Mouse (Mus musculus): ENCODE measurements around the gene Gm17555. TPM values are rescaled to one million over a fixed set of nuclear protein-coding genes. Genes with fewer than 3 reads are reported as not detected.

The Gm17555 gene
- polyA plus RNA-seq, 1 experiment = not detected

DNA sequence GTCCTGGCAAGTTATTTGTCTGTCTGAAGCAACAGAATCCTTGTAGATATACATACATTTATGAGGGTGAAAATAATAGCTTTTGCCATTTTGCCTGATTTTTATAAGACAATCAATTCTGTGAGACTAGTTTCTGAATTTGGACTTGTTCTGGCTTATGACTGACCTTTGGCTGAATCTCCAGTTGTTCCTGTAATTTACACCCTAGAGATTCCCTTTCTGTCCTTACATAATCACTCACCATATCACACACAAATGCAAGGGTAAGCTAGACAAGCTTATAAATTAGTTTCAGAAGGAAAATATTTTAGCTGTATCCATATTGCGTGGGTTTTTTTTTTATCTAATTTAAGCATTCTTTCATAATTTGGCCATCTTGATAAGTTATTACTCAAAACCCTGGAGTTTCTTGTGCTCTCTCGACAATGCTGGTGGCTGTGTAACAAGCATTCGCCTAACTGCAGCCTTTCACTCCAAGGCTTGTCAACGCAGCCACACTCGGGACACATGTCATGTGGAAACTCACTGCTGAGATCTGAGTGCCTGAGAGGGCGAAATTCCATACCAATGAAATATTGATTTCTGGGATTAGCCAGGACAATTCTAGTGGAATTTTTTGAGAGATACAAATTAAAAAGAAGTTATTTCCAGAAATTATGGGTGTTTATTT, 3.8 kb upstream of the Gm17555 start:
- Histone ChIP-seq H3K27ac (ENCODE audit: insufficient read depth, low read length) (no peak overlapping the region), H3K4me1 (ENCODE audit: control insufficient read depth, insufficient read depth, low read length) (no peaks in the 10 kb centered on the region), H3K4me3 (ENCODE audit: insufficient read depth, low read length) (no peak overlapping the region)
- no peak for TF ChIP-seq POLR2A (IDR thresholded peaks at IDR 0.05; ENCODE audit: extremely low read depth, insufficient read depth, low read length)
- no peak for TF ChIP-seq CTCF (IDR thresholded peaks at IDR 0.05; ENCODE audit: extremely low read depth, insufficient read depth, low read length)

DNA sequence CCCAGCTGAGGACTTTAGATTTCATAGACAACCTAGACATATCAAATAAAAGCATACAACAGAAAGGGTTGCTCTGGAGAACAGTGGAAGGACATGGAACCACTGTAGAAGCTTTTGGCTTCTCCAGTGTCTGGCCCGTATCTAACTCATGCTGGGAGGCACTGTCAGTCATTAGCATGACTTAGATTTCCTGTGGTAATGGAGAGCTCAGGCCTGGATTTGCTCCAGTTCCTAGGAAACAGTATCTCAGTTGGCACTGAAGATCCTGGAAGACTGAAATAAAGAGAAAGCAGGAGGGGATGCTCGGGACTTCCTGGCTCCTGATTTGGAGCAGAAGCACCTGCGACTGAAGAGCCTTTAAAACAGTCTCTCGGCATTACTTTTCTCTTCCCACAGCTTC, 12.7 kb downstream of the Gm17555 start:
- Histone ChIP-seq H3K4me1 (ENCODE audit: control insufficient read depth, insufficient read depth, low read length) (no peaks in the 10 kb centered on the region), H3K4me3 (ENCODE audit: insufficient read depth, low read length) (no peak overlapping the region), H3K27ac (ENCODE audit: insufficient read depth, low read length) (no peak overlapping the region)
- TF ChIP-seq CTCF (IDR thresholded peaks at IDR 0.05; ENCODE audit: extremely low read depth, insufficient read depth, low read length) = no peak
- TF ChIP-seq POLR2A (IDR thresholded peaks at IDR 0.05; ENCODE audit: extremely low read depth, insufficient read depth, low read length) = no peak

DNA sequence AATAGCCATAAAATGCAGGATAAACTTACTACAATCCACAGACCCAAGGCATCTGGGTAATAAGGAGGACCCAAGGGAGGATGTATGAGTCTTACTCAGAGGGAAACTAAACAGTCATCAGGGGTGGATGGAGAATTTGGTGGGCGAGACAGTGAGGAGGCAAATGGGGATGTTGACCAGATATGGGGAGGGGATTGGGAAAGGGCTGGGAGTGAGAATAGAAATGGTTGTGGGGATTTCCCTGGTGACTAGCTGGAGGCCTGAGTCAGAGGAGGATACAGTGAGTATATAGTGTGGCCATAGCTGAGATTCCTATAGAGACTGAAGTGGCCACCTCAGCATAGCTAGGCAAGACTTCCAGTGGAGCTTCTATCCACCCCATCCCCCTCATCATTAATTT, 16.8 kb downstream of the Gm17555 start:
- TF ChIP-seq POLR2A (IDR thresholded peaks at IDR 0.05; ENCODE audit: extremely low read depth, insufficient read depth, low read length) = no peak
- no peak for TF ChIP-seq CTCF (IDR thresholded peaks at IDR 0.05; ENCODE audit: extremely low read depth, insufficient read depth, low read length)
- H3K4me1 ChIP-seq (ENCODE audit: control insufficient read depth, insufficient read depth, low read length) = no peaks in the 10 kb centered on the region
- H3K27ac ChIP-seq (ENCODE audit: insufficient read depth, low read length) = no peak overlapping the region
- no peak overlapping the region for H3K4me3 ChIP-seq (ENCODE audit: insufficient read depth, low read length)

DNA sequence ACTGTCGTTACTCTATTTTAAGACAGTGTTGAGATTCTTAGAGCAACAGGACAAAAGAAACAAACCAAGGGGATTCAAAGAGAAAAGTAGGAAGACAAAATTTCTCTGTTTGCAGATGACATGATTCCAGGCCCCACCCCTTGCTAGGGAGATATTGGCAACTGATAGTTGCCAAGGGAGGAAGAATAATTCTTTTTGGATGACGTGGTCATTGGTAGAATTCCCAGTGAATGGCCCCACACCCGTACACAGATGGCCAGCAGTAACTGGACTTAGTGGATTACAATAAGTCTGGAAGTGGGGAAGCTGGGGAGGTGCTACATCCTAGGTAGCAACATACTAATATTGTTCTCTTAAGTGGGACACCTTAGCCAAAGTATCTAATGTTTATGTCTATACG, 22.0 kb downstream of the Gm17555 start:
- no peak for TF ChIP-seq CTCF (IDR thresholded peaks at IDR 0.05; ENCODE audit: extremely low read depth, insufficient read depth, low read length)
- no peak for TF ChIP-seq POLR2A (IDR thresholded peaks at IDR 0.05; ENCODE audit: extremely low read depth, insufficient read depth, low read length)
- Histone ChIP-seq H3K4me1 (ENCODE audit: control insufficient read depth, insufficient read depth, low read length) (no peaks in the 10 kb centered on the region), H3K27ac (ENCODE audit: insufficient read depth, low read length) (no peak overlapping the region), H3K4me3 (ENCODE audit: insufficient read depth, low read length) (no peak overlapping the region)

DNA sequence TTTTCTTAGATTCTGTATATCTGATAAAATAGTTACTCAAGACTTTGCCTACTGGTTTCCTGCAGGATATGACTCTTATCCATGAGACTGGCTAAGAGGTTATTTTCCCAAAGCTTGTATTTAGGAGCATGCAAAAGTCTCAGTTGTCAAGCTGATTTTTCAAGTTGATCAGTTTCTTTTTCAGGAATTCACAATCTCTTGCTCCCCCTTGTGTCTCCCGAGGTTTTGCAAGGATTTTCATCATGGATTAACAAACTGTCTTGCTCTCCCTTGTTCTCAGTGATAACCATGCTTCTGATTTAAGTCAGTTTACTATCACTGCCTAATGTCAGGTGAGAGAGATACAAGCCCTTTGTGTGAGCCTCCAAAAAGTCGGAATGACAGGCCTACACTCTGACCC, 30.5 kb downstream of the Gm17555 start:
- no peak overlapping the region for H3K27ac ChIP-seq (ENCODE audit: insufficient read depth, low read length)
- no peaks in the 10 kb centered on the region for H3K4me1 ChIP-seq (ENCODE audit: control insufficient read depth, insufficient read depth, low read length)
- no peak overlapping the region for H3K4me3 ChIP-seq (ENCODE audit: insufficient read depth, low read length)
- no peak for TF ChIP-seq CTCF (IDR thresholded peaks at IDR 0.05; ENCODE audit: extremely low read depth, insufficient read depth, low read length)
- TF ChIP-seq POLR2A (IDR thresholded peaks at IDR 0.05; ENCODE audit: extremely low read depth, insufficient read depth, low read length) = no peak

DNA sequence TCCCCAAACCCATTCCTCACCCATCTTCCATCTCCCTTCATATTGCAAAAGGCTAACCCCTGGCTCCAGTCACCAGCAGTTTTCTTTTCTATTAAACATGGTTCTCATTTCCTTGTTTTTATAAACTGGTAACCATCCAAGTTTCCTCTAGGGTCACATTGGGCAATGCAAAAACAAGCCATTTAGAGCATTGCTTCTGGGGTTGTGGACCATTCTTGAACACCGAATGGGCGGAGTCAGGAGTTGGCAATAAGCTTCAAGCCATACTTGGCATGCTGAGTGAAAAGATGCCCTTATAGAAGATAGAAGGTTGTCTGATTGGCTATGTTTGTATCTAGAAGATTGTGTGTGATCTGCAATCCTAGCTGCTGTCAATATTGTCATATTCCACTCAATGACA, 33.6 kb downstream of the Gm17555 start:
- TF ChIP-seq CTCF (IDR thresholded peaks at IDR 0.05; ENCODE audit: extremely low read depth, insufficient read depth, low read length) = no peak
- no peak for TF ChIP-seq POLR2A (IDR thresholded peaks at IDR 0.05; ENCODE audit: extremely low read depth, insufficient read depth, low read length)
- no peaks in the 10 kb centered on the region for H3K4me1 ChIP-seq (ENCODE audit: control insufficient read depth, insufficient read depth, low read length)
- H3K27ac ChIP-seq (ENCODE audit: insufficient read depth, low read length) = no peak overlapping the region
- H3K4me3 ChIP-seq (ENCODE audit: insufficient read depth, low read length) = no peak overlapping the region

DNA sequence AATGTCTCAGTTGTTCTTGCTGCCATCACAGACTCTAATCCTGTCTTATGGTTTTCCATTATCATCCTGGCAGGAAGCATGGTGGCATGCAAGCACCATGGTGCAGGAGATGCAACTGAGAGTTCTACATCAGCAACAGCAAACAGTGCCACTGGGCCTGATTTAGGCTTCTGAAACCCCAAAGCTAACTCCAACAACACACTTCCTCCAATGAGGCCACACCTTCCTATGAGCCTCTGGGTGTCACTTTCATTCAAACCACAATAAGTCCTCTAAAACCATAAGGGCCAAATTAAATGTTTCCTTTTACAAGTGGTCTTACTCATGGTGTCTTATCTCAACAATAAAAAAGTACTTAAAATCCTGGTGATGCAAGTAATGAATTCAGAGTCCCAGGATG, 37.3 kb downstream of the Gm17555 start:
- TF ChIP-seq POLR2A (IDR thresholded peaks at IDR 0.05; ENCODE audit: extremely low read depth, insufficient read depth, low read length) (no peak), CTCF (IDR thresholded peaks at IDR 0.05; ENCODE audit: extremely low read depth, insufficient read depth, low read length) (no peak)
- no peak overlapping the region for H3K4me3 ChIP-seq (ENCODE audit: insufficient read depth, low read length)
- no peak overlapping the region for H3K27ac ChIP-seq (ENCODE audit: insufficient read depth, low read length)
- no peaks in the 10 kb centered on the region for H3K4me1 ChIP-seq (ENCODE audit: control insufficient read depth, insufficient read depth, low read length)

Other genes with a start within 250 kb of the Gm17555 start
- gene Fgf7, start 180.4 kb upstream of the Gm17555 start, polyA plus RNA-seq (2012; rRNA removed) = 1.0 and 1.2 TPM in 2 replicates
- 0.06 and 0.08 TPM in 2 replicates for gene Fam227b, start 63.1 kb upstream of the Gm17555 start, polyA plus RNA-seq (2012; rRNA removed)
- 13.7 and 15.0 TPM in 2 replicates for gene Dtwd1, start 63.0 kb upstream of the Gm17555 start, polyA plus RNA-seq (2012; rRNA removed)